Mouse (Mus musculus): ENCODE measurements around the gene Inpp5d. TPM values are rescaled to one million over a fixed set of nuclear protein-coding genes. Genes with fewer than 3 reads are reported as not detected.
"Not testable (repeated sequence)": the region's sequence is repeated elsewhere in the genome, so short reads cannot be mapped to it uniquely, and the experiment has no call there.

Inpp5d gene
- total RNA-seq, 2 experiments from 2014 or later: 14.1 to 17.8 TPM

DNA sequence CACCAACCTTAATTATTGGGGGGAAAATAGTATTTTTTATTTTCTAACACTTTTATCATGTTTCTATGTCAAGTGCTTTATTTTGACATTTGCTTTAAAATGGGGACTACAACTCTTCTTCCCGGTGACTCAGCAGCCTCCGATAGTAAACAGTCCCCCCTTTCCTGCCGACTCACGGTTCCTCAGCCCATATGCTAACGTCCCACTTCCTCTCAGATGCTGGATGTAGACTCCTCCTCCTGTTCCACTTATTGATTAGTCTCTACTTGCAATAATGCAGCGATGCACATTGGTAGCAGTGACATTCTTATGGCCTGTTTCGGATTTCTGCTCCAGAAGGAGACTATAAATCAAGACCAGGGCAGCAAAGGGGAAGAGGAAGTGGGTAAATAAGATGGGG is 28.5 kb downstream of the Inpp5d start:
- intact Hi-C loops (cut with DNase I): no loop called here
- no peak for DNase-seq (ENCODE audit: extremely low spot score in 1 of 2, low spot score in 2 of 2)

DNA sequence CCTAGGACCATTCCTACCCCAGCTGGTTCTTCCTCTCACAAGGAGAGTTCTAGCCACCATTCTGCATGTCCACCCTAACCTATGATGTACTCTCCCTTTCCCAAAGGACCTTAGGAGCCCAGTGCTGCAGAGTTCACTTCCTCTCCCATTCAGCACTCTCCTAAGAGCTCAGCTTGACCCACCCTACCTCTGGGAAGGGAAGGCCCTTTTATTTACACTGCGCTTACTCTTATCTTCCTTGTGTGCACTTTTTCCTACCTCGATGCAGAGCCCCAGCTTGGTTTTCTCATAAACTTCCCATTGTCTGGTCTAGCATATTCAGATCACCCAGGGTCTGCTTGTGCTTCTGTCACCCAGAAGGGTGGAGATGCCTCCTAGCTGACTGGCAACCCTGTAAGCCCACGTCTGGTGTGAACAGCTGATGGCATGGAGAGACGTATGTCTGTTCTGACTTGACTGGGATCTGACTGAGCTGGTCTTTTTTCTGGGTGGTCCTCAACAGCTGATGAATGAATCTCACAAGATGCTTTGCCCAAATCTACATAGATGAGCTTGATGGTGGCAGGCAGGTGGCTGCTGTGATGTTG is 29.2 kb downstream of the Inpp5d start:
- no peak for DNase-seq (ENCODE audit: extremely low spot score in 1 of 2, low spot score in 2 of 2)
- intact Hi-C loops (cut with DNase I): no loop called here

- DNase-seq (ENCODE audit: extremely low spot score in 1 of 2, low spot score in 2 of 2): no peak
- intact Hi-C loops (cut with DNase I): no loop called here
Observed at GRCm38 (mm10) chr1:87649958-87650474, 29.9 kb downstream of the Inpp5d start.

GRCm38 (mm10) chr1:87650611-87651079 is 30.5 kb downstream of the Inpp5d start:
- intact Hi-C loops (cut with DNase I): no loop called here
- DNase-seq (ENCODE audit: extremely low spot score in 1 of 2, low spot score in 2 of 2): peak in 1 of 2 experiments; percentile 66

DNA sequence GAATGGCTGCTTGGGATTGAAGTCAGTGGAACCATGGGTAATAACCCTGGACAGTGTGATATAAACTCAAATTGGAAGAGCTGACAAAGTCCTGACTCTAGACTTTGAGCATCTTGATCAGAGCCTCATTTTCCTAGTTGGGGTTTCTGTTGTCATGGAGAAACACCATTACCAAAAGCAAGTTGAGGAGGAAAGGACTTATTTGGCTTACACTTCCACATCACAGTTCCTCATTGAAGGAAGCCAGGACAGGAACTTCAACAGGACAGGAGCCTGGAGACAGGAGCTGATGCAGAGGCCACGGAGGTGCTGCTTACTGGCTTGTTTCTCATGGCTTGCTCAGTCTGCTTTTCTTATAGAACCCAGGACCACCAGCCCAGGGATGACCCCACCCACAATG is 31.3 kb downstream of the Inpp5d start:
- DNase-seq (ENCODE audit: extremely low spot score in 1 of 2, low spot score in 2 of 2): no peak
- intact Hi-C loops (cut with DNase I): no loop called here

- intact Hi-C loops (cut with DNase I): no loop called here
- DNase-seq (ENCODE audit: extremely low spot score in 1 of 2, low spot score in 2 of 2): no peak
Observed at GRCm38 (mm10) chr1:87655101-87655500, 35.0 kb downstream of the Inpp5d start.

- DNase-seq (ENCODE audit: extremely low spot score in 1 of 2, low spot score in 2 of 2): no peak
- intact Hi-C loops (cut with DNase I): no loop called here
Observed at GRCm38 (mm10) chr1:87658063-87658462, 38.0 kb downstream of the Inpp5d start.

GRCm38 (mm10) chr1:87658485-87658884 is 38.4 kb downstream of the Inpp5d start:
- intact Hi-C loops (cut with DNase I): no loop called here
- no peak for DNase-seq (ENCODE audit: extremely low spot score in 1 of 2, low spot score in 2 of 2)

DNA sequence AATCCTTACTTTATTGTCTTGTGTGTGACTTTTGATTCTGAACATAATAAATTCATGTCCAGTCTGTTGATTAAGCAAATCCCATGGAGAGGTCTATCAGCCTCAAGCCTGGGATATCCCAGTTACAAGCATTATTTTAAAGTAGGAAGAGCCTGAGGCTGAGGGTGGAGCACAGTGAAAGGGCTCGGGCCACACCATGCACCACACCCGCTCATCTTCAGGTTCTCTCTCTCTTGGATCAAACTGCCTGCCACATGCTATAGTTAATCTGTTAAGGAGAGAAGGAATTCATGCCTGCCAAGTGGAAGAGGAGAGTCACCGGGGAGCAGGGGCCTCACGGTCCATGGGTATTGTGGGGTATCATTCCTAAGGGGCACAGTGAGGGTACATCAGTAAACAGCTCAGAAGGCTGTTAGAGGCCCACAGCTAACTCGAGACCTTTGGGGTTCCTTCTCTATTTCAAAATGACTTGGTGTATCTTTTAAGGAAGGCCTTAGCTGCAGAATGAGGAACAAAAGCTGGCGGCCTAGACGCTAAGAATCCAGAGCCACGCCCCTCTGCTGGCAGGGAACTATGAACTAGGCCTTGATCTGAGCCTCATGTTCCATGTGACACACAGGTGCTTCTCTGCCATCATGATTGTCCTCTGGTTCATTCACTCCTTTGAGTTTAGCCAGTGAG is 39.0 kb downstream of the Inpp5d start:
- peak; percentile 43 to 63 for DNase-seq (ENCODE audit: extremely low spot score in 1 of 2, low spot score in 2 of 2)
- intact Hi-C loops (cut with DNase I): no loop called here

GRCm38 (mm10) chr1:87659618-87659960 is 39.5 kb downstream of the Inpp5d start:
- intact Hi-C loops (cut with DNase I): no loop called here
- no peak for DNase-seq (ENCODE audit: extremely low spot score in 1 of 2, low spot score in 2 of 2)

GRCm38 (mm10) chr1:87660740-87661139 is 40.6 kb downstream of the Inpp5d start:
- no peak for DNase-seq (ENCODE audit: extremely low spot score in 1 of 2, low spot score in 2 of 2)
- intact Hi-C loops (cut with DNase I): no loop called here

DNA sequence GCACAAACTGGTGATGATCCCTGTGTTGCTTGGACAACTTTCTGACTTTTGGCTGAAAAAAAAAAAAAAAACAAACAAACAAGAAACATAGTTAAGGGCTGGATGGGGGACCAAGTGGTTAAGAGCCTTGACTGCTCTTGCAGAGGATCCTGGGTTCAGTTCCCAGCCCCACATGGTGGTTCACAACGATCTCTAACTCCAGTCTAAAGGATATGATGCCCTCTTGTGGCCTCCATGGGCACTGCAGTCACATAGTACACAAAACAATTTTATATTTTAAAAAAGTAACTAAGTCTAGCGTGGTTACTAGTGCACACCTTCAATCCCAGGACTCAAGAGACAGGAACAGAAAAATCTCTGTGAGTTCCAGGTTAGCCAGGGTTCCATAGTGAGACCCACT is 43.9 kb downstream of the Inpp5d start:
- intact Hi-C loops (cut with DNase I): no loop called here
- no peak for DNase-seq (ENCODE audit: extremely low spot score in 1 of 2, low spot score in 2 of 2)

DNA sequence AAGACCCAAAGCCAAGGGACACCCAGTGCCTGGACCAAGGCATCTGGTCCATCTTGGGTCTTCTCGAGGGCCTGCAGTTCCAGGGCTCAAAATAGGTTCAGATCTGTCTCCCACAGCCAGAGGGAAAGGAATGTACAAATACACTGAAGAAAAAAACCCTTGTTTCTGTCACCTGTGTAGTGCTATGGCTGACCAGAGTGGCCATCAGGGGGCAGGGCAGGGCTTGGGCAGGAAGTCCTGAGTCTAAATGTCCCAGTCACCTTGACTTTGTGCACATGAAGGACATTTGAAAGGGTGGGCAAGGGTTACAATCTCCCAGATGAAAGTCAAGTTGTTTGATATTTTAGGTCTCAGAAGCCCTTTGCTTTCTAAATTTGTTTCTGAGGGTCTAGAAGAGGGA is 46.9 kb downstream of the Inpp5d start:
- no peak for DNase-seq (ENCODE audit: extremely low spot score in 1 of 2, low spot score in 2 of 2)
- intact Hi-C loops (cut with DNase I): loop anchor here (5.0 kb wide), 1 partner anchor 140 kb away; no protein-coding TSS in a partner anchor

- no peak for DNase-seq (ENCODE audit: extremely low spot score in 1 of 2, low spot score in 2 of 2)
- intact Hi-C loops (cut with DNase I): loop anchor here (5.0 kb wide), 1 partner anchor 141 kb away; no protein-coding TSS in a partner anchor
Observed at GRCm38 (mm10) chr1:87668300-87668699, 48.2 kb downstream of the Inpp5d start.

- intact Hi-C loops (cut with DNase I): no loop called here
- no peak for DNase-seq (ENCODE audit: extremely low spot score in 1 of 2, low spot score in 2 of 2)
Observed at GRCm38 (mm10) chr1:87671483-87671882, 51.4 kb downstream of the Inpp5d start.

GRCm38 (mm10) chr1:87673822-87674604 is 53.9 kb downstream of the Inpp5d start:
- no peak for DNase-seq (ENCODE audit: extremely low spot score in 1 of 2, low spot score in 2 of 2)
- intact Hi-C loops (cut with DNase I): no loop called here

- intact Hi-C loops (cut with DNase I): no loop called here
- no peak for DNase-seq (ENCODE audit: extremely low spot score in 1 of 2, low spot score in 2 of 2)
Observed at GRCm38 (mm10) chr1:87676006-87676405, 55.9 kb downstream of the Inpp5d start.

- DNase-seq (ENCODE audit: extremely low spot score in 1 of 2, low spot score in 2 of 2): peak in 1 of 2 experiments; percentile 56
- intact Hi-C loops (cut with DNase I): no loop called here
Observed at GRCm38 (mm10) chr1:87679089-87679488, 59.0 kb downstream of the Inpp5d start.

DNA sequence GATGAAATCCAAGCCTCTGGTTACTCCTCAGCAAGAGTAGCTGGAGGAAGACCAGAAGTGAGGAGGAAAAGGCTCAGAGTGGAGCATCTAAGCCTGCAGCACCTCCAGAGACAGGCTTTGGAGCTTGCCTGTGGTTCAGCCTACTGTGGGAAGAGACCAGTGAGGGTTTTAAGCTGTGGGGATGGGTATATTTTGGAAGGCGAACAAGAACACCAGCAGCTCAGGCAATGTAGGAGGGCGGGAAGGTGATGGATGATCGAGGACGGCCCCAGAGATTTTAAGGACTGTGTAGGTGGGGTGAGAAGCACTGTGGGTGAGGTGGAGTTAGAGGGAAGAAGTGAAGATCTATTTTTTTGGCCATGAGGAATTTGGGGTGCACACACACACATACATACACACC is 60.8 kb downstream of the Inpp5d start:
- intact Hi-C loops (cut with DNase I): no loop called here

GRCm38 (mm10) chr1:87682473-87682872 is 62.4 kb downstream of the Inpp5d start:
- DNase-seq (ENCODE audit: extremely low spot score in 1 of 2, low spot score in 2 of 2); intact Hi-C loops (cut with DNase I): not testable (repeated sequence)

More for the DNA sequence above, 60.8 kb downstream of the Inpp5d start:
- no peak for DNase-seq (ENCODE audit: extremely low spot score in 1 of 2, low spot score in 2 of 2)
